Comparison of ENCODE assay signal across 23 mouse cellular contexts in the genomic region with DNA sequence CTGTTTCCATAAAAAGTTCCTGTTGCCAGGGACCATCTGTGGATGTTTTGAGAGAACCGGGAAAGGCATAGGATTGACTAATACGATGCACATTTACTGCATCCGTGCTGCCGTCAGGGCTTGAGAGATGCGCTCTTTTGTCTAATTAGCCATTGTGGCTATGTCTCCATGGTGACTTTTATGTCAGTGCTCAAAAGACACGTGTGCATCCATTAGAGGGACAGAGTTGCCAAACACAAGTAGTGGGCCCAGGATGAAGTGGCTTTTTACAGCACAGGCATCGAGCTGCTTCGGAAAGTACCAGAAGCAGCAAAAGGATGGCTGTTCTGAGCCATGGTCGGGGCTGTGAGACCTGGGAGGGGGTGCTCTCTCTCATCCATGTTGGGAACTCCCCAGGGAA. TPM values are rescaled to one million over a fixed set of nuclear protein-coding genes. Genes with fewer than 3 reads are reported as not detected.
DNase-seq lines count a peak whose midpoint lies in the region; ATAC-seq and TF ChIP-seq lines count a peak whose summit lies in the region.
"Had no signal": no experiment of that assay in that cellular context is flagged by ENCODE, and none has a peak within 500 bp of the region (broad histone marks: within the 10 kb centered on the region; RNA-seq: fewer than 3 reads in every experiment).

No protein-coding gene starts in this region.

- TF ChIP-seq POLR2A in kidney, adult 2 months (IDR thresholded peaks at IDR 0.05; ENCODE audit: low read depth, low read length): no peak

- TF ChIP-seq CTCF in forebrain, postnatal 0 days (IDR thresholded peaks at IDR 0.05; ENCODE audit: low read depth): no peak
- TF ChIP-seq CTCF in kidney, adult 2 months (conservative IDR thresholded peaks at IDR 0.05; ENCODE audit: insufficient read depth, insufficient read length, low read depth, low read length): no peak

- H3K4me1 ChIP-seq in forebrain, embryonic 10.5 days: peaks cover 54% of the 10 kb centered on the region
- peaks cover 4% of the 10 kb centered on the region; the same call in 1 of the 2 replicates for H3K4me1 ChIP-seq in forebrain, embryonic 11.5 days (replicated peaks; ENCODE audit: control insufficient read depth, insufficient read depth, low read length)
- peaks cover 4% of the 10 kb centered on the region; the same call in 1 of the 2 replicates for H3K4me1 ChIP-seq in neural tube, embryonic 11.5 days (ENCODE audit: control insufficient read depth, insufficient read depth, low read length)
- 0 out of 2 replicates have a peak, but pooled peaks cover 6% of the 10 kb centered on the region for H3K4me1 ChIP-seq in forebrain, postnatal 0 days (ENCODE audit: insufficient read depth)
- H3K4me1 ChIP-seq in liver, embryonic 12.5 days: no peaks in the 10 kb centered on the region
- H3K4me1 ChIP-seq in kidney, adult 2 months (ENCODE audit: control insufficient read depth, insufficient read depth, low read length): no peaks in the 10 kb centered on the region
- H3K4me1 ChIP-seq: megakaryocyte, embryonic 14.5 days had no signal

- H3K9me3 ChIP-seq in forebrain, embryonic 10.5 days: peaks cover 2% of the 10 kb centered on the region; the same call in 1 of the 2 replicates
- H3K9me3 ChIP-seq in forebrain, embryonic 11.5 days (ENCODE audit: control insufficient read depth, low read length): no peaks in the 10 kb centered on the region; the same call in 1 of the 2 replicates
- H3K9me3 ChIP-seq in neural tube, embryonic 11.5 days (ENCODE audit: control insufficient read depth, low read length): no peaks in the 10 kb centered on the region
- H3K9me3 ChIP-seq in forebrain, postnatal 0 days (ENCODE audit: low read length): no peaks in the 10 kb centered on the region
- H3K9me3 ChIP-seq in liver, embryonic 12.5 days (replicated peaks): no peaks in the 10 kb centered on the region

- peak overlapping the region; percentile 35; the same call in 1 of the 2 replicates for H3K27ac ChIP-seq in forebrain, embryonic 10.5 days
- H3K27ac ChIP-seq in forebrain, embryonic 11.5 days (ENCODE audit: low read depth, low read length): no peak overlapping the region
- H3K27ac ChIP-seq in neural tube, embryonic 11.5 days (ENCODE audit: low read depth, low read length): no peak overlapping the region
- H3K27ac ChIP-seq in forebrain, postnatal 0 days (ENCODE audit: low read depth, low read length): 0 out of 2 replicates have a peak overlapping the region, but pooled peaks have one; percentile 29
- no peak overlapping the region for H3K27ac ChIP-seq in liver, embryonic 12.5 days
- no peak overlapping the region for H3K27ac ChIP-seq in kidney, adult 2 months (ENCODE audit: insufficient read depth, low read depth, low read length)

- H3K27me3 ChIP-seq in forebrain, embryonic 10.5 days (ENCODE audit: poor library complexity, severe bottlenecking): no peaks in the 10 kb centered on the region
- no peaks in the 10 kb centered on the region for H3K27me3 ChIP-seq in forebrain, embryonic 11.5 days (ENCODE audit: control insufficient read depth, insufficient read depth, low read length)
- H3K27me3 ChIP-seq in neural tube, embryonic 11.5 days (ENCODE audit: control insufficient read depth, insufficient read depth, low read length): no peaks in the 10 kb centered on the region
- H3K27me3 ChIP-seq in forebrain, postnatal 0 days (ENCODE audit: insufficient read depth, low read length): peaks cover 5% of the 10 kb centered on the region
- H3K27me3 ChIP-seq in liver, embryonic 12.5 days (replicated peaks): 0 out of 2 replicates have a peak, but pooled peaks cover 4% of the 10 kb centered on the region
- H3K27me3 ChIP-seq in kidney, adult 2 months (replicated peaks; ENCODE audit: control insufficient read depth, insufficient read depth, low read length): no peaks in the 10 kb centered on the region

- no peak for ATAC-seq in forebrain, embryonic 11.5 days (replicated peaks; ENCODE audit: low FRiP score)
- 0 out of 2 replicates have a peak, but pooled peaks have one; percentile 53 for ATAC-seq in neural tube, embryonic 11.5 days (ENCODE audit: insufficient read depth, low FRiP score, low TSS enrichment)
- peak; percentile 58 for ATAC-seq in forebrain, postnatal 0 days
- ATAC-seq in liver, embryonic 12.5 days: no peak
- ATAC-seq: inflammation-experienced regulatory T-cells, adult 6 months had no signal

- no peak for DNase-seq in forebrain, embryonic 10.5 days (ENCODE audit: extremely low spot score, low spot score)
- DNase-seq in forebrain, embryonic 11.5 days (ENCODE audit: low spot score): no peak
- DNase-seq in neural tube, embryonic 11.5 days (ENCODE audit: low spot score): peak; percentile 49
- no peak for DNase-seq in neural tube, embryonic 10.5 days (ENCODE audit: extremely low spot score, low spot score)
- DNase-seq in forebrain, postnatal 0 days: peak; percentile 43
- no peak for DNase-seq in lung, adult 18-20 months
- no peak for DNase-seq in kidney, adult 2 months
- DNase-seq: gastrocnemius, postnatal 14 days; heart, postnatal 14 days; lung, postnatal 14 days; right cerebral cortex, postnatal 4 days; thymus, postnatal 14 days had no signal

- no peak overlapping the region for H3K4me2 ChIP-seq in forebrain, embryonic 11.5 days (ENCODE audit: low read depth, low read length, severe bottlenecking)
- H3K4me2 ChIP-seq in neural tube, embryonic 11.5 days (ENCODE audit: low read depth): no peak overlapping the region
- no peak overlapping the region for H3K4me2 ChIP-seq in forebrain, postnatal 0 days (ENCODE audit: low read depth)
- H3K4me2 ChIP-seq in liver, embryonic 12.5 days: no peak overlapping the region

- 75% methylated on average over 9 of the region's 9 CpGs for WGBS in forebrain, embryonic 10.5 days
- 55% methylated on average over 9 of the region's 9 CpGs for WGBS in forebrain, embryonic 11.5 days
- 47% methylated on average over 9 of the region's 9 CpGs for WGBS in neural tube, embryonic 11.5 days
- WGBS in forebrain, postnatal 0 days: 19% methylated on average over 9 of the region's 9 CpGs
- 74% methylated on average over 9 of the region's 9 CpGs for WGBS in liver, embryonic 12.5 days (ENCODE audit: insufficient replicate concordance)
- 85% methylated on average over 9 of the region's 9 CpGs for WGBS in kidney, adult 2 months

- no peak overlapping the region for H3K4me3 ChIP-seq in forebrain, embryonic 10.5 days
- no peak overlapping the region for H3K4me3 ChIP-seq in forebrain, embryonic 11.5 days (ENCODE audit: low read depth, low read length)
- no peak overlapping the region for H3K4me3 ChIP-seq in neural tube, embryonic 11.5 days (ENCODE audit: low read depth, low read length)
- H3K4me3 ChIP-seq in forebrain, postnatal 0 days (ENCODE audit: low read depth, low read length): no peak overlapping the region
- no peak overlapping the region for H3K4me3 ChIP-seq in liver, embryonic 12.5 days
- no peak overlapping the region for H3K4me3 ChIP-seq in kidney, adult 2 months (ENCODE audit: insufficient read depth, low read depth, low read length)
- H3K4me3 ChIP-seq: megakaryocyte, embryonic 14.5 days had no signal

- no peaks in the 10 kb centered on the region for H3K36me3 ChIP-seq in forebrain, embryonic 10.5 days (replicated peaks)
- no peaks in the 10 kb centered on the region for H3K36me3 ChIP-seq in forebrain, embryonic 11.5 days (ENCODE audit: control insufficient read depth, insufficient read depth, low read length)
- H3K36me3 ChIP-seq in neural tube, embryonic 11.5 days (ENCODE audit: control insufficient read depth, insufficient read depth, low read length): no peaks in the 10 kb centered on the region
- no peaks in the 10 kb centered on the region for H3K36me3 ChIP-seq in forebrain, postnatal 0 days (ENCODE audit: insufficient read depth)
- H3K36me3 ChIP-seq in liver, embryonic 12.5 days: no peaks in the 10 kb centered on the region
- no peaks in the 10 kb centered on the region for H3K36me3 ChIP-seq in kidney, adult 2 months (ENCODE audit: control insufficient read depth, insufficient read depth, low read length)

- H3K9ac ChIP-seq in forebrain, embryonic 11.5 days (ENCODE audit: low read length): no peak overlapping the region
- no peak overlapping the region for H3K9ac ChIP-seq in neural tube, embryonic 11.5 days (ENCODE audit: low read length)
- no peak overlapping the region for H3K9ac ChIP-seq in forebrain, postnatal 0 days
- H3K9ac ChIP-seq in liver, embryonic 12.5 days: no peak overlapping the region

RNA-seq across cellular contexts. Expression of gene Gtsf1l, which starts 20.7 kb away (rescaled TPM):
- not detected in 2 replicates for polyA plus RNA-seq in forebrain, embryonic 10.5 days (2016; fragmentation: Nextera tagmentation; extraction: Ambion mirVana)
- 0.35 TPM in 1 of 2 replicates, not detected in the other for polyA plus RNA-seq in forebrain, embryonic 11.5 days (2014; fragmentation: Nextera tagmentation; extraction: Ambion mirVana)
- 0.29 TPM in 1 of 2 replicates, not detected in the other for polyA plus RNA-seq in neural tube, embryonic 11.5 days (2014; fragmentation: Nextera tagmentation; extraction: Ambion mirVana)
- not detected in 2 replicates for total RNA-seq in forebrain, postnatal 0 days (2014; rRNA removed)
- polyA plus RNA-seq in forebrain, postnatal 0 days (2015; fragmentation: Nextera tagmentation; extraction: Ambion mirVana): 0.31 TPM in 1 of 2 replicates, not detected in the other
- not detected in 2 replicates for polyA plus RNA-seq in liver, embryonic 12.5 days (2016; fragmentation: Nextera tagmentation; extraction: Ambion mirVana)
- 0.12 TPM in 1 of 2 replicates, not detected in the other for polyA plus RNA-seq in kidney, adult 2 months (2012; rRNA removed)
- total RNA-seq: adrenal gland, postnatal 4 days; gastrocnemius, postnatal 14 days; heart, postnatal 14 days; layer of hippocampus, postnatal 14 days; left cerebral cortex, postnatal 10 days; MEL had no signal
- polyA plus RNA-seq: frontal cortex, adult 2 months; inflammation-experienced regulatory T-cells, adult 6 months; kidney, embryonic 14.5 days; large intestine, adult 2 months; limb, embryonic 14.5 days had no signal

RNA-seq across cellular contexts. Expression of gene Mybl2, which starts 53.9 kb away (rescaled TPM):
- polyA plus RNA-seq in forebrain, embryonic 10.5 days (2016; fragmentation: Nextera tagmentation; extraction: Ambion mirVana): 63.7 and 65.1 TPM in 2 replicates
- 54.3 and 60.4 TPM in 2 replicates for polyA plus RNA-seq in forebrain, embryonic 11.5 days (2014; fragmentation: Nextera tagmentation; extraction: Ambion mirVana)
- 26.6 and 27.0 TPM in 2 replicates for polyA plus RNA-seq in neural tube, embryonic 11.5 days (2014; fragmentation: Nextera tagmentation; extraction: Ambion mirVana)
- total RNA-seq in forebrain, postnatal 0 days (2014; rRNA removed): 2.8 and 3.0 TPM in 2 replicates
- polyA plus RNA-seq in forebrain, postnatal 0 days (2015; fragmentation: Nextera tagmentation; extraction: Ambion mirVana): 2.1 and 3.1 TPM in 2 replicates
- 71.7 and 72.8 TPM in 2 replicates for polyA plus RNA-seq in liver, embryonic 12.5 days (2016; fragmentation: Nextera tagmentation; extraction: Ambion mirVana)
- 1.3 and 1.4 TPM in 2 replicates for polyA plus RNA-seq in kidney, adult 2 months (2012; rRNA removed)

Comparison
In these comparisons a context has a peak if more than half of its experiments do, and no peak if none do; other contexts are left out.
1. DNase-seq: peak in neural tube, embryonic 11.5 days (single experiment) and forebrain, postnatal 0 days (single experiment); none in forebrain, embryonic 10.5 days (single experiment), forebrain, embryonic 11.5 days (single experiment), neural tube, embryonic 10.5 days (single experiment), lung, adult 18-20 months (0 of 2) and kidney, adult 2 months (single experiment).
2. H3K27ac ChIP-seq: peak in forebrain, embryonic 10.5 days (single experiment) and forebrain, postnatal 0 days (single experiment); none in forebrain, embryonic 11.5 days (single experiment), neural tube, embryonic 11.5 days (single experiment), liver, embryonic 12.5 days (single experiment) and kidney, adult 2 months (single experiment).
3. ATAC-seq: peak in neural tube, embryonic 11.5 days (single experiment) and forebrain, postnatal 0 days (single experiment); none in forebrain, embryonic 11.5 days (single experiment) and liver, embryonic 12.5 days (single experiment).